27 mouse cellular contexts compared by ENCODE assay signal in genomic region chr6:43480687-43481086, GRCm38 (mm10).
DNase-seq lines count a peak whose midpoint lies in the region; ATAC-seq and TF ChIP-seq lines count a peak whose summit lies in the region.
"Had no signal": no experiment of that assay in that cellular context is flagged by ENCODE, and none has a peak within 500 bp of the region (broad histone marks: within the 10 kb centered on the region; RNA-seq: fewer than 3 reads in every experiment).

No protein-coding gene starts in this region.

- H3K79me2 ChIP-seq in liver, adult 2 months (ENCODE audit: control insufficient read depth, insufficient read depth, low read length), result no peaks in the 10 kb centered on the region

- no peak overlapping the region for H3K9ac ChIP-seq in liver, adult 2 months (ENCODE audit: low read depth, low read length)
- H3K9ac ChIP-seq in liver, postnatal 0 days (replicated peaks), result no peak overlapping the region
- no peak overlapping the region for H3K9ac ChIP-seq in intestine, embryonic 16.5 days (ENCODE audit: low read depth, low read length)
- H3K9ac ChIP-seq: embryonic facial prominence, embryonic 12.5 days; embryonic facial prominence, embryonic 15.5 days; forebrain, postnatal 0 days; heart, embryonic 12.5 days; heart, embryonic 15.5 days; hindbrain, embryonic 14.5 days had no signal

- peak; percentile 48 for DNase-seq in liver, adult 2 months (ENCODE audit: extremely low read depth, low read depth, low spot score)
- DNase-seq in liver, postnatal 0 days, result no peak
- DNase-seq in NIH3T3 (ENCODE audit: low read depth), result peak; percentile 30
- DNase-seq in yolk sac, embryonic 10.5 days (ENCODE audit: low spot score), result peak; percentile 2
- DNase-seq in T-cell, adult 2 months (ENCODE audit: low spot score), result no peak
- DNase-seq in spleen, postnatal 36 days (ENCODE audit: low spot score in 2 of 2), result no peak
- no peak for DNase-seq in kidney, adult 18-20 months
- DNase-seq: adrenal gland, postnatal 10 days; adrenal gland, postnatal 36 days; cerebellum, adult 11 months; cerebellum, adult 8-10 months; forebrain, postnatal 0 days; gastrocnemius, postnatal 25 days; heart, adult 18-20 months; heart, postnatal 10 days; heart, postnatal 36 days; kidney, adult 2 months had no signal

- TF ChIP-seq EP300 in liver, postnatal 0 days (IDR thresholded peaks at IDR 0.05; ENCODE audit: low read depth), result no peak

- no peak for TF ChIP-seq POLR2A in liver, adult 2 months (IDR thresholded peaks at IDR 0.05; ENCODE audit: extremely low read depth, insufficient read depth, low read length)

- no peak overlapping the region for H3K27ac ChIP-seq in liver, adult 2 months (replicated peaks; ENCODE audit: insufficient read depth, low read depth, low read length)
- H3K27ac ChIP-seq in liver, postnatal 0 days (ENCODE audit: low read depth), result no peak overlapping the region
- H3K27ac ChIP-seq in intestine, embryonic 16.5 days (ENCODE audit: low read length), result no peak overlapping the region
- H3K27ac ChIP-seq: embryonic facial prominence, embryonic 12.5 days; embryonic facial prominence, embryonic 15.5 days; heart, embryonic 15.5 days; hindbrain, embryonic 14.5 days; hindbrain, postnatal 0 days had no signal

- H3K4me3 ChIP-seq in liver, adult 2 months (ENCODE audit: insufficient read depth, low read depth, low read length), result no peak overlapping the region
- no peak overlapping the region for H3K4me3 ChIP-seq in liver, postnatal 0 days (ENCODE audit: low read depth, low read length)
- no peak overlapping the region for H3K4me3 ChIP-seq in intestine, embryonic 16.5 days (ENCODE audit: low read length)
- H3K4me3 ChIP-seq: embryonic facial prominence, embryonic 12.5 days; embryonic facial prominence, embryonic 15.5 days; heart, embryonic 12.5 days; heart, embryonic 15.5 days had no signal

- H3K27me3 ChIP-seq in liver, adult 2 months (ENCODE audit: control insufficient read depth, insufficient read depth, low read length), result no peaks in the 10 kb centered on the region
- H3K27me3 ChIP-seq in liver, postnatal 0 days (ENCODE audit: insufficient read depth, low read length), result no peaks in the 10 kb centered on the region
- no peaks in the 10 kb centered on the region for H3K27me3 ChIP-seq in intestine, embryonic 16.5 days (replicated peaks; ENCODE audit: control insufficient read depth, insufficient read depth, low read length)
- H3K27me3 ChIP-seq: embryonic facial prominence, embryonic 12.5 days; embryonic facial prominence, embryonic 15.5 days; heart, embryonic 12.5 days; heart, embryonic 15.5 days had no signal

- no peak for TF ChIP-seq CTCF in liver, adult 2 months (IDR thresholded peaks at IDR 0.05; ENCODE audit: low read depth, low read length)
- no peak for TF ChIP-seq CTCF in liver, postnatal 0 days (IDR thresholded peaks at IDR 0.05; ENCODE audit: low read depth)

- peaks cover 4% of the 10 kb centered on the region; the same call in 1 of the 2 replicates for H3K4me1 ChIP-seq in liver, adult 2 months (ENCODE audit: control insufficient read depth, insufficient read depth, low read length)
- no peaks in the 10 kb centered on the region; the same call in 1 of the 2 replicates for H3K4me1 ChIP-seq in liver, postnatal 0 days (ENCODE audit: insufficient read depth)
- H3K4me1 ChIP-seq in intestine, embryonic 16.5 days (ENCODE audit: control insufficient read depth, insufficient read depth, low read length), result no peaks in the 10 kb centered on the region
- H3K4me1 ChIP-seq: embryonic facial prominence, embryonic 12.5 days; embryonic facial prominence, embryonic 15.5 days; heart, embryonic 12.5 days; heart, embryonic 15.5 days had no signal

- H3K9me3 ChIP-seq in liver, postnatal 0 days (ENCODE audit: low read length), result no peaks in the 10 kb centered on the region
- H3K9me3 ChIP-seq in intestine, embryonic 16.5 days (ENCODE audit: control insufficient read depth, low read length), result no peaks in the 10 kb centered on the region
- H3K9me3 ChIP-seq: embryonic facial prominence, embryonic 12.5 days; embryonic facial prominence, embryonic 15.5 days; heart, embryonic 12.5 days; heart, embryonic 15.5 days had no signal

- H3K4me2 ChIP-seq in liver, postnatal 0 days (ENCODE audit: low read depth, low read length), result no peak overlapping the region
- 0 out of 2 replicates have a peak overlapping the region, but pooled peaks have one; percentile 3 for H3K4me2 ChIP-seq in intestine, embryonic 16.5 days (ENCODE audit: low read depth, low read length)
- H3K4me2 ChIP-seq: embryonic facial prominence, embryonic 12.5 days; embryonic facial prominence, embryonic 15.5 days; heart, embryonic 12.5 days; heart, embryonic 15.5 days; hindbrain, embryonic 14.5 days had no signal

- 41% methylated on average over 3 of the region's 3 CpGs for WGBS in liver, adult 2 months
- 61% methylated on average over 3 of the region's 3 CpGs for WGBS in liver, postnatal 0 days (ENCODE audit: insufficient replicate concordance)
- 49% methylated on average over 3 of the region's 3 CpGs for WGBS in intestine, embryonic 16.5 days

- no peaks in the 10 kb centered on the region for H3K36me3 ChIP-seq in liver, adult 2 months (ENCODE audit: control insufficient read depth, insufficient read depth, low read length)
- no peaks in the 10 kb centered on the region for H3K36me3 ChIP-seq in liver, postnatal 0 days (replicated peaks; ENCODE audit: insufficient read depth, low read length)
- no peaks in the 10 kb centered on the region for H3K36me3 ChIP-seq in intestine, embryonic 16.5 days (ENCODE audit: control insufficient read depth, insufficient read depth, low read length)
- H3K36me3 ChIP-seq: embryonic facial prominence, embryonic 12.5 days; embryonic facial prominence, embryonic 15.5 days; heart, embryonic 12.5 days; heart, embryonic 15.5 days had no signal

- ATAC-seq in liver, postnatal 0 days, result no peak
- peak; percentile 82 for ATAC-seq in intestine, embryonic 16.5 days
- ATAC-seq: activated CD4-positive, CD25-positive, alpha-beta regulatory T cell, adult 4 months; forebrain, embryonic 14.5 days; forebrain, postnatal 0 days; hindbrain, postnatal 0 days; inflammation-experienced regulatory T-cells, adult 6 months had no signal

Comparison
In these comparisons a context has a peak if more than half of its experiments do, and no peak if none do; other contexts are left out.
1. DNase-seq: peak in liver, adult 2 months (single experiment), NIH3T3 (single experiment) and yolk sac, embryonic 10.5 days (single experiment); none in liver, postnatal 0 days (single experiment), T-cell, adult 2 months (single experiment), spleen, postnatal 36 days (0 of 2) and kidney, adult 18-20 months (single experiment).